Mouse (Mus musculus) neural tube, embryonic 12.5 days (tissue): Measurements from ENCODE around the gene Col6a1. TPM values are rescaled to one million over a fixed set of nuclear protein-coding genes. Genes with fewer than 3 reads are reported as not detected.
A peak's percentile ranks its signal among the peaks of the same experiment; 100 is the strongest.

ENCODE experiments used
- ATAC-seq: fragments of 200-750 bp; cut with Nextera tagmentation; 2 replicates; pipeline ENCODE4 v1.8.0; 2017; ENCODE audit warnings: low read depth, mild to moderate bottlenecking, moderate TSS enrichment, moderate library complexity; ENCODE audit not compliant: low FRiP score
- H3K27ac ChIP-seq: fragments of 300-500 bp; sonication (generic); 2 replicates; pipeline ENCODE4 v1.5.1; 2016
- H3K27me3 ChIP-seq: fragments of 300-500 bp; sonication (generic); replicated peaks from 2 replicates; pipeline ENCODE4 v1.6.1; 2016; ENCODE audit warnings: mild to moderate bottlenecking
- H3K36me3 ChIP-seq: fragments of 300-500 bp; sonication (generic); 2 replicates; pipeline ENCODE4 v1.6.1; 2016; ENCODE audit warnings: mild to moderate bottlenecking
- H3K4me1 ChIP-seq: fragments of 300-500 bp; sonication (generic); 2 replicates; pipeline ENCODE4 v1.6.1; 2016
- H3K4me2 ChIP-seq: fragments of 300-500 bp; sonication (generic); replicated peaks from 2 replicates; pipeline ENCODE4 v1.6.1; 2016; ENCODE audit warnings: mild to moderate bottlenecking
- H3K4me3 ChIP-seq: fragments of 300-500 bp; sonication (generic); 2 replicates; pipeline ENCODE4 v1.5.1; 2016
- H3K9ac ChIP-seq: fragments of 300-500 bp; sonication (generic); 2 replicates; pipeline ENCODE4 v1.6.1; 2016; ENCODE audit warnings: mild to moderate bottlenecking
- H3K9me3 ChIP-seq: fragments of 300-500 bp; sonication (generic); 2 replicates; pipeline ENCODE4 v1.6.1; 2016; ENCODE audit warnings: mild to moderate bottlenecking
- WGBS: fragments of 180-500 bp; shearing (Covaris S2); methylation state at CpG from one replicate; pipeline ENCODE4 v1.1.7; 2016; 5-methylcytosine and 5-hydroxymethylcytosine counted together
- polyA plus RNA-seq: library from polyadenylated mRNA; unstranded; fragments of >200 nt; fragmentation: Nextera tagmentation; extraction: Ambion mirVana; gene quantifications from 2 replicates; pipeline ENCODE4 v1.2.1, GENCODE M21; 2016

Gene Col6a1
- polyA plus RNA-seq, 1 experiment from 2014 or later, result 26.4 TPM

DNA sequence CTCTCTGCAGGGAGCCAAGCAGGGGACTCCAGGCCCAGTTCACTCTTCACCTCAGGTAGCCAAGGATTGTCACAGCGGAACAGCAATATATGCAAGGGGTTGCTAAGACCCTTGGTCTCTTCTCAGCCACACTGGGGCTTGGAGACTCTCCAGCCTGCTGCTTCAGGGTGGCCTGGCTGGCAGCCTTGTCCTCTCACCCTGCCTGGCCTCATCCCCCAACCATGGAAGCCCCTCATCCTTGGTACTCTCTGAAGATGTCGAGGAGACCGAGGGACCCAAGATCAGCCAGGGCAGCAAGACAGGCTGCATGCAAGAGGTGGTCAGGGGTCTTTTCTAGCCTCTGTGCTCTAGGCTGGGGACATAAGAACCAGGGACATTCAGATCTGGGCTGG is 7.7 kb upstream of the Col6a1 start:
- Histone ChIP-seq H3K9ac (no peak overlapping the region), H3K27me3 (no peaks in the 10 kb centered on the region), H3K4me1 (0 out of 2 replicates have a peak, but pooled peaks cover 14% of the 10 kb centered on the region), H3K4me3 (no peak overlapping the region), H3K9me3 (no peaks in the 10 kb centered on the region), H3K27ac (peak overlapping the region; percentile 1; the same call in 1 of the 2 replicates), H3K36me3 (no peaks in the 10 kb centered on the region), H3K4me2 (peak overlapping the region; percentile 24)
- no peak for ATAC-seq
- WGBS, result 68% methylated on average over 3 of the region's 3 CpGs

DNA sequence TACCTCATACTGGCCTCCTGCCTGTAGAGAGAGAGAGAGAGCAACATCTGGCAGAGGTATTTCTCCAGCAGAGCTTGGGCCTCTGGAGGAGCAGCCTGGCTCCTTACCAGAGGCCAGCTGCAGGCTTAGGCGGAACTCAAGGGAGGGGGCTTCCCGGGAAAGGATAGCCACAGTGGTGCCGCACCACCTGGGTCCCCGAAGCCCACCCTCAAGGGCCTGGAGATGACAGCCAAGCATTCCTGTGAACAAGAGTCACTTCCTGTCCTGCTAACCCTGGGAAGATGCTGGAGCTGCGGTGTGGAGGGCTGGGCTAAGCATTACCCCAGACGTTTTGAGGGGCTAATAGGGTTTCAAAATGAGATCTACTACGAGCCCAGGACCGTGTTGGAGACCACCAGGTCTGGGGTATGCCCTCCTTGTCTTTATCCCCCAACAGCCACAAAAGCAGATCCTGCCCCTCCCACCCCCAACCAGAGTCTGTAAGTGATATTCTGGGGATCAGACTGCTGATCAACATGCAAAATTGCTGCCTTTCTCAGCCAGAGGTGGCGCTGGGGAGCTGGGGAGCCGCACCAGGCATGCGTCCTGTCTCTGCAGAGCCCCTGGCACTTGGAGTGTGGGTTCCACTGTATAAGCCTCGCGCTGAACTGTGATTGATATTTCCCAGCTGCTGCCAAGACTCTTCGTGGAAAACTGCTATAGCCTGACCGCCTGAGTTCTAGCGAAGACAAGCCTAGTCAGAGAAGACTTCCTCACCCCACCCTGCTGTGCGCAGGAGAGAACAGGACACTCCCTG is 7.1 kb upstream of the Col6a1 start:
- Histone ChIP-seq H3K9ac (0 out of 2 replicates have a peak overlapping the region, but pooled peaks have one; percentile 2), H3K9me3 (no peaks in the 10 kb centered on the region), H3K4me3 (no peak overlapping the region), H3K4me2 (peak overlapping the region; percentile 24), H3K36me3 (no peaks in the 10 kb centered on the region), H3K4me1 (0 out of 2 replicates have a peak, but pooled peaks cover 14% of the 10 kb centered on the region), H3K27ac (0 out of 2 replicates have a peak overlapping the region, but pooled peaks have one; percentile 1), H3K27me3 (no peaks in the 10 kb centered on the region)
- ATAC-seq, result peak; percentile 61
- WGBS, result 17% methylated on average over 17 of the region's 17 CpGs

DNA sequence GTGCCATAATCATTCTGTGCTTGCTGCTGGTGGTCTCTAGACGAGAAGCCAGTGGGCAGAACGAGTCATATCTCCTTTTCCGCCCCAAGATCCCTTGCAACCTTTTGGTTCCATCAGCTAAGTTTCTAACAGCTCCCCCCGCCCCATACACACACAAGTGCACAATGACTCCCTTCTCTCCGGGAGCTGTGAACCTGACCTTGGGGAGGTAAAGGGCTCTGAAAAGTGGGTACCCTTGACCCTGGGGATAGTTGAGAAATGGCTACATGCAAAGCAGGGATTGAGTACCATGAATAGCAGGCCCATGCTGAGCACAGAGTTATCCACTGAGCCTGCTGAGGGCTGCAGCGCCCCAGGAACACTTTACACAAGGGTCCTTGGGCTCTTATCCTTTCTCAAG is 6.4 kb upstream of the Col6a1 start:
- Histone ChIP-seq H3K4me2 (no peak overlapping the region), H3K4me1 (0 out of 2 replicates have a peak, but pooled peaks cover 14% of the 10 kb centered on the region), H3K9ac (no peak overlapping the region), H3K36me3 (no peaks in the 10 kb centered on the region), H3K27ac (no peak overlapping the region), H3K27me3 (no peaks in the 10 kb centered on the region), H3K9me3 (no peaks in the 10 kb centered on the region), H3K4me3 (no peak overlapping the region)
- no peak for ATAC-seq
- WGBS, result 67% methylated on average over 6 of the region's 6 CpGs

DNA sequence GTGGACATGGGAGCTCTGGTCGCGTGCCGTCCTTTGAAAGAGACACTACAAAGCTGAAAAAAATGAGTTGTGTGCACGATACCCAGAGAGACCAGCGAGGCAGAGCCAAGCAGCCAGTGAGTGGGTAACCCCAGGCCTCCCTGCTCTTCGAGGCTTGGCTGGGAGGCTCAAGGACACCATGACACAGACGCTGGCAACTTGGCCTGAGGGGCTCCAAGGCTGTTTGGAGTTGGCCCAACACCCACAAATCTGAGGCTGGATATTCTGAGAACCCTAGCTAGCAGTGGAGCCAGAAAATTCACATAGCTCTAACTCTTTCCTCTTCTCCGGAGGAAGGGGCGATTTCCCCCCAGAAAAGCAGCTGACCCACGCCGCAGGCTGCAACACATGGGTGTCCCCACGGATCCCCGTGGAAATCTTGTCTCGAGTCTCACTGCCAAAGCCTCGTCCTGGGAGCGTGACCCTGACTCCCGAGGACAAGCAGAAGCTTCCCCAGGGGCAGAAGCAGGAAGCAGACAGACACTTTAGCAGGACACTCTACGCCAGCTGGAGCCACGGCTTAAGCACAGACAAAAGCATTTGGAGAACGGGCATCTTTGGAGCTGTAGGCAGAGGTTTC is 5.8 kb upstream of the Col6a1 start:
- Histone ChIP-seq H3K9me3 (no peaks in the 10 kb centered on the region), H3K4me1 (0 out of 2 replicates have a peak, but pooled peaks cover 14% of the 10 kb centered on the region), H3K4me2 (no peak overlapping the region), H3K27me3 (no peaks in the 10 kb centered on the region), H3K4me3 (no peak overlapping the region), H3K36me3 (no peaks in the 10 kb centered on the region), H3K9ac (no peak overlapping the region), H3K27ac (no peak overlapping the region)
- ATAC-seq, result no peak
- WGBS, result 73% methylated on average over 20 of the region's 20 CpGs

DNA sequence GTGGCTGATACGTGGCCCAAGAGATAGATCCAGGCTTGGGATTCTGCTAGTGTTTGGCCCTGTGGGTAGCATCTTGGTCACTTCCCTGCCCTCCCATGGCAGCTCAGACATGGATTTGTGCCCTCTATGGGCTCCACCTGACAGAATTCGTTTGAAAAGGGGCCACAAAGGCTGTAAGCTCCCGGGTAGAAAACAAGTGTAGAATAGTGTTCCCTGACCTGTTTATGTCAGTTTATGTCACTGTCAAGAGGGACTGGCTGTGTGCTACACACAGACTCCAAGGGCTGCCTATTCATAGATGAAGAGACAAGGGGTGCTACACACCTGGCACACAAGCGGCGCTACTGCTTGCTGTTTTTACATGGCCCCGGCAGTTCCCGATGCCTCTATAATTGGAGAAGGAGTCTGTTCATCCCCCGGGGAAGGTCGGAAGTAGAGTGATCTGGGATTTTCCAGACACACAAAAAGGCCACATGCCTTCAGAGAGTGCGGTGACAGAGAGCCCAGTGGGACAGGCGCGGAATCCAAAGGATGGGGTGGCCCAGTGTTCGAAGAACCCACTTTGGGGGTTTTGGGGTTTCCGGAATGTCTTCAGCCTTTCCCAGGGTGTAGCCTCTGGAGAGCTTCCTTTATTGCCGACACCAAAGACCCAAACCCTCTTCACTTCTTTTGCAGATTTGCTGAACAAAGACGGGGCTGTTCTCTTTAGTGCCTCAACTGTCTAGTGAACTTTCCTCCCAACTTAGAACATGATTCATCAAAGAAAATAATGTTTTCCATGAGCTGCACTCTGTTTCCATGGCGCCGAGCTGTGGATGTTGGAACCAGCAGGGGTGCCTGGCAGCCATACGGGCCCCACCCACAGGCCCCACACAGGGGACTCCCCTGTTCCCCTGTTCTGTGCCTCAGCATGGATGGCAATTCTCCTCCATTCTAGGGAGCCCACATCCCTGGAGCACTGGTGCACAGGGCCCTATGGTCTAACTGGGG is 4.0 kb upstream of the Col6a1 start:
- 80% methylated on average over 19 of the region's 19 CpGs for WGBS
- H3K4me2 ChIP-seq, result no peak overlapping the region

DNA sequence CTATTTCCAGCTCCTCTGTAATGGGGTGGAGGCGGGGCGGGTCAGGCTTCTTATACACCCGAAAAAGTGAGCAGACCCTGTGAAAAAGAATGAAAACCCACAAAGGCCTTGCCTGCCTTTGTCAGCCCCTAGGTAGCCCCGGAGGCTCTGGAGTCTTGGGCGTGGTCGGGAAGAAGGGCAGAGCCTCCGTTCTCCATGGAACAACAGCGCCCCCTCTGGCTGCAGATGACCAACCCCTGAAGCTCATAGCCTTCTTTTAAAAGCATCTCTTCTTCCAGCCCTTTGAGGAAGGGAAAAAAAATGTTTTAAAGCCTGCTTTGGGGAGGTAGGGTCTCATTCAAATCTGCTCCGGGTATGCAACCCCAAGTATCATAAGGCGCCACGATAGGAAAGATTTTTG is 2.4 kb upstream of the Col6a1 start:
- 0 out of 2 replicates have a peak overlapping the region, but pooled peaks have one; percentile 12 for H3K4me2 ChIP-seq
- no peaks in the 10 kb centered on the region for H3K36me3 ChIP-seq
- peaks cover 18% of the 10 kb centered on the region; the same call in 1 of the 2 replicates for H3K4me1 ChIP-seq
- no peak overlapping the region for H3K9ac ChIP-seq
- no peak overlapping the region for H3K4me3 ChIP-seq
- no peak for ATAC-seq
- no peaks in the 10 kb centered on the region for H3K9me3 ChIP-seq
- H3K27ac ChIP-seq, result no peak overlapping the region
- no peaks in the 10 kb centered on the region for H3K27me3 ChIP-seq
- 16% methylated on average over 11 of the region's 11 CpGs for whole genome bisulfite sequencing

More for the DNA sequence above, 4.0 kb upstream of the Col6a1 start:
- Histone ChIP-seq H3K4me3 (no peak overlapping the region), H3K36me3 (no peaks in the 10 kb centered on the region), H3K27me3 (no peaks in the 10 kb centered on the region), H3K27ac (no peak overlapping the region), H3K4me1 (peaks cover 14% of the 10 kb centered on the region; the same call in 1 of the 2 replicates), H3K9ac (no peak overlapping the region), H3K9me3 (no peaks in the 10 kb centered on the region)
- no peak for ATAC-seq

DNA sequence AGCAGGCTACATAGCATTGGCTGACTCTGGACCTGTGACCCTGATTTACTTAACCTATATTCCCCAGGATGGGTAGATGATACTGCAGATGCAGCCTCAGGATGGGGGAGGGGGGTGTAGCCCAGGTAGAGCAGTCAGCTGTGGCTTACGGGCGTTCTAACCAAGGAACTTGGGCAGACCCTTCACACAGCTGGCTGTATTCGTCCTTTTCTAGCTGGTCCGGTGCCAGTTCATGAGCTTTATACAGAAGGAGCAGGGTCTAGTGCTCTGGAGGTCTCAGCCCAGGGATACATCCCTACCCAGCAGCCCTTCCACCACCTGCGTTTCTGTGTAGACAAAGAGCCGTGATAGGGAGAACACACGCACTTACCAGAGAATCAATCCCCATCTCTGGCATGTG is 1.3 kb upstream of the Col6a1 start:
- Histone ChIP-seq H3K9ac (no peak overlapping the region), H3K4me3 (no peak overlapping the region), H3K27me3 (no peaks in the 10 kb centered on the region), H3K4me2 (no peak overlapping the region), H3K27ac (no peak overlapping the region), H3K4me1 (peaks cover 11% of the 10 kb centered on the region; the same call in 1 of the 2 replicates), H3K9me3 (no peaks in the 10 kb centered on the region), H3K36me3 (no peaks in the 10 kb centered on the region)
- 89% methylated on average over 7 of the region's 7 CpGs for WGBS
- ATAC-seq, result no peak

DNA sequence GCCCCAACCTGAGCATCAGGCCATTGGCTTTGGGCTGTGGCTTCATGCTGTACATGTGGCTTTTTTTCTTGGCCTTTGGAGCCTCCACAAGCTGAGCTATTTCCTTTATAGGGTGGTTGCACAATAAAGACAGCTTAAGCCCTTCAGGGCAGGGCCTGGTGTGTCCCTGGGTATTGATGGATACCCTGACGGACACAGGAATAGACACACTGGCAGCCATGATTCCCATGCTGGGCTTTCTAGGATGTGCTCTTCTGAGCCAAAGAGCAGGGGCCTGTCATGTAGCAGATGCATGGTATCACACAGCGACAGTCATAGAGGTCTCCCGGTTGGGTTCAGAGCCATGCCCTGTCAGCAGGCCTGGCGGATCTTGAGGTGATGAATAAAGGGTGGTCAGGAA is 898 bp upstream of the Col6a1 start:
- Histone ChIP-seq H3K4me2 (no peak overlapping the region), H3K4me3 (no peak overlapping the region), H3K9me3 (no peaks in the 10 kb centered on the region), H3K4me1 (peaks cover 7% of the 10 kb centered on the region; the same call in 1 of the 2 replicates), H3K27ac (no peak overlapping the region), H3K9ac (no peak overlapping the region), H3K36me3 (no peaks in the 10 kb centered on the region), H3K27me3 (no peaks in the 10 kb centered on the region)
- 96% methylated on average over 4 of the region's 4 CpGs for WGBS
- ATAC-seq, result no peak

DNA sequence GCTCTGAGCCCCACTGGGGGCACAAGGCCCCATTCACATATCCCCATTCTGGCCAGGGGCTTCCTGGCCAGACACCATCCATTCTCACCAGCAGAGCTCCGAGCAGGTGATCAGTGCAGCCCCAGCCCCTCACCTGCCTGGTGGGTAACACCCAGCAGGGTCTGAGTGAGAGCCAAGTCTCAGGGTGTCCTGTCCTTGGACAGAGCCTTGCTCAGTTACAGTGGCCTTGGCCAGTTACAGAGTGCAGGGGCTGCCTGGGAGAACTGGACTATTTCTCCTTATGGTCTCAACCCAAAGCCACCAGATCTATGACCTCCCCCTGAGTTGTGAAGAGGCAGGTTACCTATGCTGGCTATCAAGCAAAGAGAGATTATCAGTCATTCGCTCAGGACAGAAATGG is 871 bp downstream of the Col6a1 start:
- H3K27ac ChIP-seq, result no peak overlapping the region
- H3K4me3 ChIP-seq, result no peak overlapping the region
- peak overlapping the region; percentile 17; the same call in 1 of the 2 replicates for H3K9ac ChIP-seq
- ATAC-seq, result no peak
- H3K27me3 ChIP-seq, result no peaks in the 10 kb centered on the region
- peak overlapping the region; percentile 27 for H3K4me2 ChIP-seq
- 91% methylated on average over 2 of the region's 2 CpGs for WGBS
- H3K4me1 ChIP-seq, result peaks cover 4% of the 10 kb centered on the region; the same call in 1 of the 2 replicates
- no peaks in the 10 kb centered on the region for H3K36me3 ChIP-seq
- no peaks in the 10 kb centered on the region for H3K9me3 ChIP-seq

DNA sequence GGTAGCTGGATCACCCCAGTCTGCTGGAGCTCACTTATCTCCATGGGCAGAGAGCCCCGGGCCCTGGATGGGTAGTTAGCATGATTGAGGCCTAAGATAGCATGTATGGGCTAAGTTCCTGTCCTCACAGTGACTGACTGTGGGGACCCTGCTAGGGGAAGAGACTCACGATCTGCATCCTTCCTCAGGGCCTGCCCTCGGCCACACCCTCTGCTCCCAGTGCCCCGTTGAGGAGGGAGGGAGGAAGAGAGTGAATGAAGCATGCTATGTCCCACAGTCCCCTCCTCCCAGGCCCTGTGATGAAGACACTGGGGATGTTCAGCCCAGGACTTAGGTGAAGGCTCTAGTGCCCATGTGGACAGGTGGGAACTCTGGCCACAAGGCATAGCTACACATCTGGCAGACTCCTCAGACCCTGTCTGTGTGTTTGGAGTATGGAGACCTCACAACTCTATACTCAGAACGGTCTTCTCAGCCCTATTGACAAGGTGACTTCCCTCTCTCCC is 1.7 kb downstream of the Col6a1 start:
- 60% methylated on average over 5 of the region's 5 CpGs for WGBS
- Histone ChIP-seq H3K4me1 (peaks cover 4% of the 10 kb centered on the region; the same call in 1 of the 2 replicates), H3K27me3 (no peaks in the 10 kb centered on the region), H3K4me3 (no peak overlapping the region), H3K27ac (no peak overlapping the region), H3K36me3 (no peaks in the 10 kb centered on the region), H3K4me2 (0 out of 2 replicates have a peak overlapping the region, but pooled peaks have one; percentile 27), H3K9ac (no peak overlapping the region), H3K9me3 (no peaks in the 10 kb centered on the region)
- no peak for ATAC-seq

DNA sequence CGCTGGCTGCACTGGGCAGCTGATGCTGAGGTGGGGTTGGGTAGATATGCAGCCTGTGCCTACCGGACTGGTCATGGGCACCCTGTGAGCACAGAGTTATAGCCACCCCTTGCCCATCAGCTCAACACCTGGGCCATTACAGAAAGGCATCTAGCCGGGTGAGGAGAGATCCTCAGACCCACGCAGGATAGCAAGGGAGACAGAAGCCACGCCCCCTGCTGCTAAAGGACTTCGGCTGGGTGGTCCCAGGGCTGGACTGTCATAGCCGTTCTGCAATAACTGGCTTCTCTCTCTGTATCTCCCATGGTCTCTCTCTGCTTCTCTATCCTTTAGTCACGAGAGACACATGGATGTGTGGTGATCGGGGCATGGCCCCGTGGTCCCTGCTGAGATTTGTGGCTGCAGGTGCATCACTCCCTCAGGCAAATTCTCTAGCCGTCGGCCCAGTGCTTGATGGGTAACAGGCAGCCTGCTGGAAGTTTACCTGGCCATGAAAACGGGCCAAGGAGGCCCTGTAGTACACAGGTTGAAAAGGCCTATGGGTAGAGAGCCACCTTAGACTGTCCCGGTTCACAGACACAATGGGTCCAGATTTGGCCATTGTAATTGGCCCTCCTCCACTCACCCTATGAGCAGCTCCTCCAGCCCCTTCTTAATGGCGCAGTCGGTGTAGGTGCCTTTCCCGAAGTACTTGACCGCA is 3.1 kb downstream of the Col6a1 start:
- Histone ChIP-seq H3K36me3 (no peaks in the 10 kb centered on the region), H3K27ac (no peak overlapping the region), H3K9ac (no peak overlapping the region), H3K4me1 (peaks cover 4% of the 10 kb centered on the region; the same call in 1 of the 2 replicates), H3K27me3 (no peaks in the 10 kb centered on the region), H3K9me3 (no peaks in the 10 kb centered on the region), H3K4me2 (no peak overlapping the region), H3K4me3 (no peak overlapping the region)
- 84% methylated on average over 18 of the region's 18 CpGs for WGBS
- no peak for ATAC-seq
